Comparison of ENCODE assay signal across 9 mouse cellular contexts in the genomic region with DNA sequence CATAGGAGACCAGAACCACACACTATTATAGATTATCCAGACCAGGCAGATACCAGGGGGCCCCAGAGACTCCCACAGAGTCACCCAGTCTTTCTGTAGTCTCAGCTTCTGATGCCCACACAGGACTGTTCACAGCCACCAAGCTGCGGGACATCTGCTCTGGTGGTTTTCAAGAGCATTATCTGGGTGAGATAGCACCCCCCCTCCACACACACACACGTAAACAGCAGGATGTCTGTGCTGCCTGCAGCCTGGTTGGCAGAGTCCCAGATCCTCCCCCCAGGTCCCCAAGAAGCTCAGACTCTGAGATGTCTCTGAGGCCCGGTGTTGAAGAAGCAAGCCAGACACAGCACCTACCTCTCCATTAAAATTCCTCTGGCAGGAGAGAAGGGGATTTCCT. TPM values are rescaled to one million over a fixed set of nuclear protein-coding genes. Genes with fewer than 3 reads are reported as not detected.
A peak's percentile ranks its signal among the peaks of the same experiment; 100 is the strongest.
DNase-seq lines count a peak whose midpoint lies in the region; ATAC-seq lines count a peak whose summit lies in the region.
"Had no signal": no experiment of that assay in that cellular context is flagged by ENCODE, and none has a peak within 500 bp of the region (broad histone marks: within the 10 kb centered on the region; RNA-seq: fewer than 3 reads in every experiment).

No protein-coding gene starts in this region.

- H3K4me3 ChIP-seq in heart, embryonic 15.5 days = no peak overlapping the region
- H3K4me3 ChIP-seq in limb, embryonic 10.5 days = no peak overlapping the region
- H3K4me3 ChIP-seq: hindbrain, embryonic 15.5 days had no signal

- WGBS in heart, embryonic 15.5 days = 13% methylated on average over 3 of the region's 3 CpGs
- WGBS in limb, embryonic 10.5 days = 50% methylated on average over 3 of the region's 3 CpGs

- ATAC-seq in heart, embryonic 15.5 days (replicated peaks; ENCODE audit: insufficient number of reproducible peaks, insufficient read depth, low FRiP score, low read depth) = peak; percentile 14
- ATAC-seq in erythroblast, adult 5-6 weeks (replicated peaks; ENCODE audit: low FRiP score, poor library complexity, severe bottlenecking) = no peak

- H3K4me1 ChIP-seq in heart, embryonic 15.5 days (replicated peaks) = peaks cover 38% of the 10 kb centered on the region
- H3K4me1 ChIP-seq in limb, embryonic 10.5 days = peaks cover 48% of the 10 kb centered on the region

- no peaks in the 10 kb centered on the region for H3K36me3 ChIP-seq in heart, embryonic 15.5 days
- no peaks in the 10 kb centered on the region for H3K36me3 ChIP-seq in limb, embryonic 10.5 days
- H3K36me3 ChIP-seq: hindbrain, embryonic 15.5 days had no signal

- H3K9me3 ChIP-seq in heart, embryonic 15.5 days (replicated peaks) = no peaks in the 10 kb centered on the region
- H3K9me3 ChIP-seq in limb, embryonic 10.5 days (replicated peaks) = no peaks in the 10 kb centered on the region
- H3K9me3 ChIP-seq: hindbrain, embryonic 15.5 days had no signal

- DNase-seq in heart, postnatal 4 days = no peak
- DNase-seq in 416B (ENCODE audit: low read depth) = peak; percentile 32
- DNase-seq in MEL-GATA-1-ER (ENCODE audit: extremely low read depth, low read depth) = peak; percentile 56
- DNase-seq in limb, embryonic 10.5 days (ENCODE audit: low spot score) = no peak
- DNase-seq in adipocyte (ENCODE audit: low spot score) = no peak
- no peak for DNase-seq in urinary bladder, postnatal 10 days (ENCODE audit: low spot score)

- H3K27ac ChIP-seq in heart, embryonic 15.5 days = peak overlapping the region; percentile 75
- H3K27ac ChIP-seq in limb, embryonic 10.5 days = peak overlapping the region; percentile 62
- H3K27ac ChIP-seq: hindbrain, embryonic 15.5 days had no signal

- no peaks in the 10 kb centered on the region for H3K27me3 ChIP-seq in heart, embryonic 15.5 days
- 0 out of 2 replicates have a peak, but pooled peaks cover 5% of the 10 kb centered on the region for H3K27me3 ChIP-seq in limb, embryonic 10.5 days (ENCODE audit: low read depth, poor library complexity, severe bottlenecking)
- H3K27me3 ChIP-seq: hindbrain, embryonic 15.5 days had no signal

- H3K4me2 ChIP-seq in heart, embryonic 15.5 days = peak overlapping the region; percentile 10
- H3K4me2 ChIP-seq: hindbrain, embryonic 15.5 days had no signal

- no peak overlapping the region for H3K9ac ChIP-seq in heart, embryonic 15.5 days
- H3K9ac ChIP-seq: hindbrain, embryonic 15.5 days had no signal

RNA-seq across cellular contexts. Expression of a gene that starts 2.3 kb away (rescaled TPM):
- 0.28 and 0.76 TPM in 2 replicates for polyA plus RNA-seq in heart, embryonic 15.5 days (2015; fragmentation: Nextera tagmentation; extraction: Ambion mirVana)
- not detected for total RNA-seq in heart, postnatal 4 days (2021)
- polyA plus RNA-seq in limb, embryonic 10.5 days (2016; fragmentation: Nextera tagmentation; extraction: Ambion mirVana) = 0.56 and 0.98 TPM in 2 replicates
- total RNA-seq in erythroblast, adult 5-6 weeks (2015; ENCODE audit: low replicate concordance) = not detected in 2 replicates
- total RNA-seq in erythroblast, adult 5-6 weeks (2017; ENCODE audit: low replicate concordance) = not detected in 2 replicates

RNA-seq across cellular contexts. Expression of a gene that starts 13.6 kb away (rescaled TPM):
- polyA plus RNA-seq in heart, embryonic 15.5 days (2015; fragmentation: Nextera tagmentation; extraction: Ambion mirVana) = 0.77 and 0.96 TPM in 2 replicates
- total RNA-seq in heart, postnatal 4 days (2021) = under 1 TPM; 0.33 to 0.65 TPM
- polyA plus RNA-seq in limb, embryonic 10.5 days (2016; fragmentation: Nextera tagmentation; extraction: Ambion mirVana) = 0.80 TPM in 1 of 2 replicates, not detected in the other
- 71.3 and 98.6 TPM in 2 replicates for total RNA-seq in erythroblast, adult 5-6 weeks (2015; ENCODE audit: low replicate concordance)
- total RNA-seq in erythroblast, adult 5-6 weeks (2017; ENCODE audit: low replicate concordance) = 29.3 and 58.3 TPM in 2 replicates

RNA-seq across cellular contexts. Expression of a gene that starts 39.7 kb away (rescaled TPM):
- 18.5 and 20.5 TPM in 2 replicates for polyA plus RNA-seq in heart, embryonic 15.5 days (2015; fragmentation: Nextera tagmentation; extraction: Ambion mirVana)
- 1 to 10 TPM; 9.3 to 9.9 TPM for total RNA-seq in heart, postnatal 4 days (2021)
- polyA plus RNA-seq in limb, embryonic 10.5 days (2016; fragmentation: Nextera tagmentation; extraction: Ambion mirVana) = 0.06 and 0.69 TPM in 2 replicates
- total RNA-seq in erythroblast, adult 5-6 weeks (2015; ENCODE audit: low replicate concordance) = not detected in 2 replicates
- not detected in 2 replicates for total RNA-seq in erythroblast, adult 5-6 weeks (2017; ENCODE audit: low replicate concordance)

Comparison
In these comparisons a context has a peak if more than half of its experiments do, and no peak if none do; other contexts are left out.
1. DNase-seq: peak in 416B (single experiment) and MEL-GATA-1-ER (single experiment); none in heart, postnatal 4 days (single experiment), limb, embryonic 10.5 days (single experiment), adipocyte (single experiment) and urinary bladder, postnatal 10 days (single experiment).
2. RNA of a gene that starts 13.6 kb away (total RNA-seq): 29.3 to 98.6 TPM in erythroblast, adult 5-6 weeks; 0.33 to 0.65 TPM in heart, postnatal 4 days; every median in the first group is over 10 times any median in the second.
3. RNA of a gene that starts 39.7 kb away (total RNA-seq): 9.3 to 9.9 TPM in heart, postnatal 4 days; not detected in erythroblast, adult 5-6 weeks; every median in the first group is over 10 times any median in the second.